Mouse (Mus musculus) stomach, embryonic 16.5 days (tissue): ENCODE data around the gene Fxyd1. TPM values are rescaled to one million over a fixed set of nuclear protein-coding genes. Genes with fewer than 3 reads are reported as not detected.

Experiments
- ATAC-seq: fragments of 200-750 bp; cut with Nextera tagmentation; 2 replicates; pipeline ENCODE4 v1.8.0; 2017; ENCODE audit warnings: moderate number of reproducible peaks, moderate TSS enrichment; ENCODE audit not compliant: insufficient read depth, low FRiP score
- H3K27ac ChIP-seq: fragments of 300-500 bp; sonication (generic); 2 replicates; pipeline ENCODE4 v1.5.1; 2014; ENCODE audit warnings: low read length
- H3K27me3 ChIP-seq: fragments of 300-500 bp; sonication (generic); 2 replicates; pipeline ENCODE4 v1.6.1; 2014; ENCODE audit warnings: low read length, control low read depth, mixed read lengths; ENCODE audit not compliant: control insufficient read depth, insufficient read depth
- H3K36me3 ChIP-seq: fragments of 300-500 bp; sonication (generic); 2 replicates; pipeline ENCODE4 v1.6.1; 2014; ENCODE audit warnings: low read length; ENCODE audit not compliant: control insufficient read depth, insufficient read depth
- H3K4me1 ChIP-seq: fragments of 300-500 bp; sonication (generic); 2 replicates; pipeline ENCODE4 v1.6.1; 2014; ENCODE audit warnings: low read length, control low read depth, mixed read lengths; ENCODE audit not compliant: control insufficient read depth, insufficient read depth
- H3K4me2 ChIP-seq: fragments of 300-500 bp; sonication (generic); 2 replicates; pipeline ENCODE4 v1.6.1; 2014; ENCODE audit warnings: low read depth, low read length, mixed read lengths
- H3K4me3 ChIP-seq: fragments of 300-500 bp; sonication (generic); replicated peaks from 2 replicates; pipeline ENCODE4 v1.5.1; 2014; ENCODE audit warnings: mild to moderate bottlenecking, low read length
- H3K9ac ChIP-seq: fragments of 300-500 bp; sonication (generic); 2 replicates; pipeline ENCODE4 v1.6.1; 2014; ENCODE audit warnings: low read length
- H3K9me3 ChIP-seq: fragments of 300-500 bp; sonication (generic); replicated peaks from 2 replicates; pipeline ENCODE4 v1.6.1; 2016; ENCODE audit warnings: low read length, control low read depth; ENCODE audit not compliant: control insufficient read depth
- WGBS: fragments of 180-500 bp; shearing (Covaris S2); extraction: QIAGEN DNeasy Blood & Tissue Kit; methylation state at CpG from one replicate; pipeline ENCODE4 v1.1.7; 2014; 5-methylcytosine and 5-hydroxymethylcytosine counted together
- polyA plus RNA-seq: library from polyadenylated mRNA; unstranded; fragments of >200 nt; fragmentation: Nextera tagmentation; extraction: Ambion mirVana; gene quantifications from 2 replicates; pipeline ENCODE4 v1.2.1, GENCODE M21; 2015

The Fxyd1 gene
- polyA plus RNA-seq, 1 experiment from 2014 or later: 129 TPM

DNA sequence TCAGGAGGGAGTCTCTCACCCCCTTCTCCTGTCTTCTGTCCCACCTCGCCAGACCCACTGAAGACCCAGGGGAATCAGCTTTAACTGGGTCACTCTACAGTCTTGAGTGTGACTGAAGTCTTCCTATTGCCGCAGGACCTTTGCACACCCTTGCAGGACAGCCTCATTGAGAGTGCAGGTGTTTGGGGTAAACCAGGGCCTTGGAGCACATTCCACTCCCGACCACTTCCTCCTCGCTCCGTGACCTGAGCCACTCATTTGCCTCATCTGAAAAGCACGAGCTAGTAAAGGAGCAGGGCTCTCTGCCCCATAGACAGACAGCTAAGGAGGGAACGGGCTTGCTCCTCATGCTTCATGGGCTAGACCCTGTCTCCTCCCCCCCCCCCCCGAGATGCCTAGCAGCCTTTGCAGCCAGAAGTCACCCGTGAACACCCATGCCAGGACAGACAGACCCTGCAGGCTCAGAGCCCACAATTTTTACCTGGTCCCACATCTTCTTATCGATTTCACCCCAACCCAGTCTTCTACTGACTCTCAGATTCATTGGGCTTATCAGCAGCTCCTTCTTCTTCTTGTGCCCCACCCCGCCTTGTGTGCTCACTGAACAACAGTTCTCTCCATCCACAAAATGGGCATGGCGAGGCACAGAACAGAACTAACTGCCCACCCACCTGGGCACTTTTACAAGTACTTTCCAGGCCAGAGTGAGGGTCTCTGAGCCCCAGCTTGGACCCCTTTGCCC lies 16.5 kb downstream of the Fxyd1 start:
- Histone ChIP-seq H3K9ac (no peak overlapping the region), H3K36me3 (no peaks in the 10 kb centered on the region), H3K27me3 (peaks cover 3% of the 10 kb centered on the region; the same call in 1 of the 2 replicates), H3K4me2 (no peak overlapping the region), H3K4me1 (peaks cover 11% of the 10 kb centered on the region; the same call in 1 of the 2 replicates), H3K9me3 (no peaks in the 10 kb centered on the region), H3K4me3 (no peak overlapping the region), H3K27ac (no peak overlapping the region)
- no peak for ATAC-seq
- 76% methylated on average over 12 of the region's 12 CpGs for WGBS

DNA sequence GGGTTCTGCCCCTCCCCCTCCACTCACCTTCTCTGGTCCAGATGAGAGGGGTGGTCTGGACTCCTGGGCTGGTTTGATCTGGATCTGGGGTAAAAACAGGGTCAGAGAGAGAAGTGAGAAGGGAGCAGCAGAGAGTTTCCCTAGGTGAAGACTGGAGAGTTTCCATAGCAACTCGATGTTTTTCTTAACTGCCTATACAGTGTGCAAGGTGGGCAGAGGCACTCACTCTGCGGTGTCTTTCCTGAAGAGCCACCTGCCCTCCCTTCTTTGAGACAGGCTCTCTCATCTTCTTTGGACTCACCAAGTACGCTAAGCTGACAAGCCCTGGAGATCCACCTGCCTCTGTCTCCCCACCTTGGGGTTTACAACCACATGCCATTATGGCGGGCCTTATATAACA lies 18.0 kb downstream of the Fxyd1 start:
- peaks cover 1% of the 10 kb centered on the region; the same call in 1 of the 2 replicates for H3K27me3 ChIP-seq
- H3K4me2 ChIP-seq: no peak overlapping the region
- no peaks in the 10 kb centered on the region for H3K9me3 ChIP-seq
- no peak overlapping the region for H3K27ac ChIP-seq
- 82% methylated on average over 4 of the region's 4 CpGs for WGBS
- H3K36me3 ChIP-seq: no peaks in the 10 kb centered on the region
- no peak for ATAC-seq
- H3K4me1 ChIP-seq: peaks cover 11% of the 10 kb centered on the region; the same call in 1 of the 2 replicates
- no peak overlapping the region for H3K9ac ChIP-seq
- no peak overlapping the region for H3K4me3 ChIP-seq

DNA sequence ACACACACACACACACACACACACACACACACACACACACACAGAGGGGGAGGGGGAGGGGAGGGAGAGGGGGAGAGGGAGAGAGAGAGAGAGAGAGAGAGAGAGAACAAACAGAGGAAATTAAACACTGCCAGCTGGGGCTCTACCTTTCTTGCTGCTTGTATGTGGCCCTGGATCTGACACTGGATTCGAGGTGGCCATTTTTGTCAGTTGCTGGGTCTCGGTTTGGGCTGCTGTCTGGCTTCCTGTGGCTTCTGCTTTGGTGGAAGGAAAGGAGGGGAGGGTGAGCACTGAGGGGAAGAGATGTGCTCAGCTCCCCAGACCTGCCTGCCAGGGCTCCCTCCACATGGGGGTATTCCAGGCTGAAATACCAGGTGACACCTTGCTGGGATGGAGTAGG lies 19.3 kb downstream of the Fxyd1 start:
- ATAC-seq: no peak
- Histone ChIP-seq H3K9me3 (no peaks in the 10 kb centered on the region), H3K36me3 (no peaks in the 10 kb centered on the region), H3K4me1 (peaks cover 11% of the 10 kb centered on the region; the same call in 1 of the 2 replicates), H3K9ac (no peak overlapping the region), H3K4me2 (no peak overlapping the region), H3K27ac (no peak overlapping the region), H3K27me3 (no peaks in the 10 kb centered on the region; the same call in 1 of the 2 replicates), H3K4me3 (no peak overlapping the region)
- 56% methylated on average over 2 of the region's 2 CpGs for WGBS

DNA sequence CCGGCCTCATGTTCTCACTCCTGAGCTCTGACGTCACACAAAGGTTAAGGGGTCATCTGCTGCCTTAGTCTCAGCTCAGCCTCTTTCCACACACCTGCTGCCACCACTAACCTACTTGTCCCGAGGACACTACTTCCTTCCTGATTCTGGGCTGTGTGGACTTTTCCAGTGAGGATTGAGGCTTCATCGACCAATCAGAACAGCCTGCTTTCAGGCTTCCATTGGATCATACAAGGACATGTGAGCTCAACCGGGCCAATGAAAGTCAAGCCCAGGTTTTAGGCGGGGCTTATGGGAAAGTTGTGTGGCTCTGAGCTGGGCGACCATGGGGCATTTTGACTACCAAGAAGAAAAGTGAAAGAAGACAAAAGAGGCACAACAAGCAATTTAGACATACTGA lies 20.1 kb downstream of the Fxyd1 start:
- ATAC-seq: no peak
- Histone ChIP-seq H3K36me3 (no peaks in the 10 kb centered on the region), H3K27ac (no peak overlapping the region), H3K27me3 (no peaks in the 10 kb centered on the region; the same call in 1 of the 2 replicates), H3K9ac (no peak overlapping the region), H3K4me3 (no peak overlapping the region), H3K4me2 (no peak overlapping the region), H3K9me3 (no peaks in the 10 kb centered on the region), H3K4me1 (0 out of 2 replicates have a peak, but pooled peaks cover 4% of the 10 kb centered on the region)
- 78% methylated on average over 7 of the region's 7 CpGs for WGBS

DNA sequence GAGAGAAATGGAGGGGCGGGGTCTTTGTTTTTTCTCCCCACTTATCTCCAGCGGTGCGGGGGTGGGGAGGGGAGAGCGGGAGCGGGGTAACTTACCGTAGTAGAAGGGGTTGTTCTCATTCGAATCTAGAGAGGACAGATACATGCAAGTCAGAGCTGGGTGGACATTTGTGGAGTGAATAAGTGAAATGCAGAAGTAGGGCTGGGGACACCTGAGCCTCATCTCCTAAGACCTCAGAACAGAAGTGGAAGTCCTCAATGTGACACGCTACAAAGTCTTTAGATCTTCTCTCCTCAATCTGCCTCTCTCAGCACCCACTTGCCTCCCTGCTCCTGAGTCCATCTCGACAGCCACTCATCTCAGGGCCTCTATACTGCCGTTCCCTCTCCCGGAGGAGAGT lies 21.7 kb downstream of the Fxyd1 start:
- ATAC-seq: no peak
- Histone ChIP-seq H3K4me3 (no peak overlapping the region), H3K4me2 (no peak overlapping the region), H3K27ac (no peak overlapping the region), H3K9me3 (no peaks in the 10 kb centered on the region), H3K4me1 (no peaks in the 10 kb centered on the region), H3K9ac (no peak overlapping the region), H3K36me3 (no peaks in the 10 kb centered on the region), H3K27me3 (no peaks in the 10 kb centered on the region; the same call in 1 of the 2 replicates)
- 77% methylated on average over 11 of the region's 11 CpGs for WGBS

DNA sequence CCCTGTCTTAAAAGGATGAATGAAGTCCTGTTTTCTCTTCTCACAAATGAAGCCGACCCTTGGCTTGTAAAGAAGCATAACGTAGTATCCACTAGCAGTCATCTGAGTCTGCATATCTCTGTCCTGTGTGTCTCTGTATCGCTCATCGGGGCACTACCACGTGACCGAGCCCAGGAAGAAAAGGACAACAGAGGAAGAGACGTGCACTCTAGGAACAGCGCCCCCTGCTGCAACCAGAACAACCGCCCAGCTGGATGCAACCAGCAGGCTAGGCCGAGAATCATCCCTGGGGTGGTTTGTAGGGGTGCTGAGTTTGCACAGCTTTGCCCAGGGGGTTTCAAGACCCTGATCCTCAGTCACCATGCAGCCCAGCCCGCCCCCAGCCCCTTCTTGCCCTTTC lies 22.2 kb downstream of the Fxyd1 start:
- ATAC-seq: no peak
- H3K4me1 ChIP-seq: no peaks in the 10 kb centered on the region
- 68% methylated on average over 11 of the region's 11 CpGs for WGBS
- no peak overlapping the region for H3K27ac ChIP-seq
- no peak overlapping the region for H3K4me2 ChIP-seq
- no peaks in the 10 kb centered on the region for H3K9me3 ChIP-seq
- no peak overlapping the region for H3K4me3 ChIP-seq
- no peaks in the 10 kb centered on the region for H3K27me3 ChIP-seq
- no peaks in the 10 kb centered on the region for H3K36me3 ChIP-seq
- no peak overlapping the region for H3K9ac ChIP-seq

DNA sequence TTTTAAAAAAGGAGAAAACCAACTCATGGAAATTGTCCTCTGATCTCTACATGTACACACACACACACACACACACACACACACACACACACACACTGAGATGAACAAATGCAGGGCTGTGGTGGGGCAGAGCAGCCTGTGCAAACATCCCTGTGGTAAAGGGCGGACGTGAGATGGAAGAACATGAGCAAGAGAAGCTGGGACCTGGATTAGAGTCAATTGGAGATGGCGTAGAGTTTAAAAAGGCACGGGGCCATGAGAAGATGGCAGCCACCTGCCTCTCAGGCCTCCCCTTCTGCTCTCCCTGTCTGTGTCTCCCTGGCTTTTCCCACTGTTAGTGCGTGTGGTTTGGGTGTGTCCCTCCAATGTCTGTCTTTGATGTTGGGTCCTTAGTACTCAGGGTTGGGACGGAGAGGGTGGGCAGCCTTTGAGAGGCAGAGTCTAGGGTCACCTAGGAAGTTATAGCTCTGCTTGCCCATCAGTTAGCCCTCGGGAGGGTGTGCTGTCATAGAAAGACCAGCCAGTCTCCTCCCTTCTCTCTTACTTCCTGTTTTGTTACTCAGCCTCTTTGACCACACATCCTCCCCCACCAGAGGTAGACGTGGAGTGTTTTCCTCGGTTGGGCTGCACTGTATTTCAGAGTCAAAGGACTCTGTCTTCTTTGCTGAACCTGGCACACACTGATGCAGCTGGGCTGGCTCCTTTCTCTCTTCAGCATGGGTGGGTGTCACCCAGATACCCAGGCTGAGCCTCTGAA lies 23.4 kb downstream of the Fxyd1 start:
- H3K9ac ChIP-seq: no peak overlapping the region
- no peaks in the 10 kb centered on the region for H3K27me3 ChIP-seq
- no peaks in the 10 kb centered on the region for H3K4me1 ChIP-seq
- H3K4me2 ChIP-seq: no peak overlapping the region
- H3K27ac ChIP-seq: no peak overlapping the region
- WGBS: 41% methylated on average over 9 of the region's 9 CpGs
- no peaks in the 10 kb centered on the region for H3K36me3 ChIP-seq
- peak; percentile 27; the same call in 1 of the 2 replicates for ATAC-seq
- H3K9me3 ChIP-seq: no peaks in the 10 kb centered on the region
- H3K4me3 ChIP-seq: no peak overlapping the region

DNA sequence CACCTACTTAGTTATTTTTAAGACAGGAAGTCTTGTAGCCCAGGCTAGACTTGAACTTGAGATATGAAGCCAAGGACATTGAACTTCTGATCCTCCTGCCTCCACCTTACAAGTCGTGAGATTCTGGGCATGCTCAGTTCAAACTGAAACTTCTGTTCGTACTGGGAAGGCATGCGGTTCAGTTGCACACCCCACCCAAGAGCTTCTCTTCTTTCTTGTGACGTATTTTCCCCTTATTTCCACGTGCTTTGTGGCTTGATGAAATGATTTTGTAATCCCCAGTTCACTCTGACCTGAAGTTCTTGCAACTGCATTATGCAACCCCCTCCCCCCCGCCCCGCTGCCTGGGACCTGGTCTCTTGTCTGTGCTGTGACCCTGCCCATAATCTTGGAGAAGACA lies 25.3 kb downstream of the Fxyd1 start:
- no peak for ATAC-seq

DNA sequence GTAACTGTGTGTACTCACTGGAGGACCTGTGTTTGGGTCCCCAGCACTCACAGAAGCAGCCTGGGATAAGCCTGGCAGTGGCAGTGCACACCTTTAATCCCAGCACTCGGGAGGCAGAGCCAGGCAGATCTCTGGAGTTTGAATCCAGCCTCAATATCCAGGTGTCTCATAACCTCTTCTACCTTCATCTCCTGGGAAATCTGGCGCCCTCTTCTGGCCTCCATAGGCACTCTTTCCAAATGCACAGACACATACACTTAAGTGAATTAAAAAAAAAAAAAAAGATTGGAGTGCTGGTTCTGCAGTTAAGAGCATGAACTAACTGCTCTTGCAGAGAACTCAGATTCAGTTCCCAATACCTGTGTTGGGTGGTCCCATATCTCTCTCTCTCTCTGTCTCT lies 26.3 kb downstream of the Fxyd1 start:
- H3K4me3 ChIP-seq: no peak overlapping the region
- H3K9me3 ChIP-seq: no peaks in the 10 kb centered on the region
- no peak for ATAC-seq
- 72% methylated on average over 2 of the region's 2 CpGs for WGBS
- no peak overlapping the region for H3K9ac ChIP-seq
- no peaks in the 10 kb centered on the region for H3K27me3 ChIP-seq
- no peaks in the 10 kb centered on the region for H3K4me1 ChIP-seq
- no peak overlapping the region for H3K4me2 ChIP-seq
- no peaks in the 10 kb centered on the region for H3K36me3 ChIP-seq
- H3K27ac ChIP-seq: no peak overlapping the region

More for the DNA sequence above, 25.3 kb downstream of the Fxyd1 start:
- Histone ChIP-seq H3K27me3 (no peaks in the 10 kb centered on the region), H3K27ac (no peak overlapping the region), H3K4me1 (no peaks in the 10 kb centered on the region), H3K9ac (no peak overlapping the region), H3K9me3 (no peaks in the 10 kb centered on the region), H3K4me3 (no peak overlapping the region), H3K36me3 (no peaks in the 10 kb centered on the region), H3K4me2 (no peak overlapping the region)
- WGBS: 70% methylated on average over 7 of the region's 7 CpGs
